ENCODE assay signal across 8 mouse cellular contexts in the genomic region with DNA sequence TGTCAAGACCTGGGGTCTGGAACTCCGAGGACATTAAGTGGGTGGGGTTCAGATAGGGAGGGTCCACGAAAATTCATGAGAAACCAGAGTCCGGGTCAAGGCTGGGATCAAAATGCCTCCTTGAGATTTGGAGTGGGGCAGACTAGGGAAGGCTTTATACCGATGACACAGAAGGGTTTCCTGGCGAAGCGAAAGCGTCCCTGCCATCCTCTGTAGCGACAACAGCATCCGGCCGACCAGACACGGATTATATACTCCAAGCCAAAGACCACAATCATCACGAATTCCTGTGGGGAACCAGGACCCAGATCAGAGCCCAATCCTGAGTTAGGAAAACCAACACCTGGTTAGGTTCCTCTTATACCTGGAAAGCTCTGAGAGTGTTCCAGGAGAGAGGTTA. TPM values are rescaled to one million over a fixed set of nuclear protein-coding genes. Genes with fewer than 3 reads are reported as not detected.
A peak's percentile ranks its signal among the peaks of the same experiment; 100 is the strongest.
DNase-seq lines count a peak whose midpoint lies in the region; ATAC-seq and TF ChIP-seq lines count a peak whose summit lies in the region.

No protein-coding gene starts in this region.

- peak overlapping the region; percentile 49 for H3K4me3 ChIP-seq in heart, embryonic 13.5 days
- peak overlapping the region; percentile 50 for H3K4me3 ChIP-seq in E14TG2a.4 (replicated peaks; ENCODE audit: low read length)
- H3K4me3 ChIP-seq in hindbrain, embryonic 11.5 days (ENCODE audit: low read depth, low read length), result peak overlapping the region; percentile 31
- H3K4me3 ChIP-seq in liver, postnatal 0 days (ENCODE audit: low read depth, low read length), result peak overlapping the region; percentile 28; the same call in 1 of the 2 replicates

- no peaks in the 10 kb centered on the region for H3K9me3 ChIP-seq in heart, embryonic 13.5 days
- H3K9me3 ChIP-seq in E14TG2a.4 (ENCODE audit: low read length), result no peaks in the 10 kb centered on the region
- no peaks in the 10 kb centered on the region for H3K9me3 ChIP-seq in hindbrain, embryonic 11.5 days (ENCODE audit: control insufficient read depth, low read length)
- H3K9me3 ChIP-seq in liver, postnatal 0 days (ENCODE audit: low read length), result no peaks in the 10 kb centered on the region

- ATAC-seq in heart, embryonic 13.5 days (ENCODE audit: extremely low read depth, insufficient number of reproducible peaks, low FRiP score, low TSS enrichment), result no peak
- ATAC-seq in hindbrain, embryonic 11.5 days (ENCODE audit: low FRiP score), result no peak
- ATAC-seq in liver, postnatal 0 days, result no peak

- no peak for DNase-seq in heart, adult 8-10 months (ENCODE audit: low spot score)
- no peak for DNase-seq in hindbrain, embryonic 11.5 days (ENCODE audit: low spot score)
- no peak for DNase-seq in liver, postnatal 0 days
- DNase-seq in adrenal gland, adult 18-20 months (ENCODE audit: low spot score in 2 of 2), result no peak
- no peak for DNase-seq in thymus, postnatal 14 days
- DNase-seq in cerebellum, adult 11-12 months, result no peak

- peak overlapping the region; percentile 76 for H3K4me2 ChIP-seq in heart, embryonic 13.5 days
- peak overlapping the region; percentile 63 for H3K4me2 ChIP-seq in hindbrain, embryonic 11.5 days (replicated peaks; ENCODE audit: low read depth, low read length)
- peak overlapping the region; percentile 58 for H3K4me2 ChIP-seq in liver, postnatal 0 days (ENCODE audit: low read depth, low read length)

- H3K9ac ChIP-seq in heart, embryonic 13.5 days, result peak overlapping the region; percentile 57
- H3K9ac ChIP-seq in hindbrain, embryonic 11.5 days (ENCODE audit: low read depth, low read length), result no peak overlapping the region
- no peak overlapping the region for H3K9ac ChIP-seq in liver, postnatal 0 days (replicated peaks)

- no peak overlapping the region for H3K27ac ChIP-seq in heart, embryonic 13.5 days (replicated peaks)
- H3K27ac ChIP-seq in hindbrain, embryonic 11.5 days (ENCODE audit: low read depth, low read length), result no peak overlapping the region
- no peak overlapping the region for H3K27ac ChIP-seq in liver, postnatal 0 days (ENCODE audit: low read depth)

- TF ChIP-seq CTCF in E14TG2a.4 (conservative IDR thresholded peaks at IDR 0.05; ENCODE audit: low read length), result no peak
- TF ChIP-seq CTCF in liver, postnatal 0 days (IDR thresholded peaks at IDR 0.05; ENCODE audit: low read depth), result no peak

- peaks cover 75% of the 10 kb centered on the region for H3K27me3 ChIP-seq in heart, embryonic 13.5 days (replicated peaks)
- H3K27me3 ChIP-seq in E14TG2a.4 (ENCODE audit: insufficient read depth, low read length), result peaks cover 79% of the 10 kb centered on the region
- H3K27me3 ChIP-seq in hindbrain, embryonic 11.5 days (ENCODE audit: control insufficient read depth, insufficient read depth, low read length), result peaks cover 10% of the 10 kb centered on the region; the same call in 1 of the 2 replicates
- peaks cover 27% of the 10 kb centered on the region for H3K27me3 ChIP-seq in liver, postnatal 0 days (ENCODE audit: insufficient read depth, low read length)

- H3K36me3 ChIP-seq in heart, embryonic 13.5 days, result no peaks in the 10 kb centered on the region
- H3K36me3 ChIP-seq in E14TG2a.4 (ENCODE audit: insufficient read depth, low read length), result no peaks in the 10 kb centered on the region
- H3K36me3 ChIP-seq in hindbrain, embryonic 11.5 days (ENCODE audit: control insufficient read depth, insufficient read depth, low read length), result no peaks in the 10 kb centered on the region
- H3K36me3 ChIP-seq in liver, postnatal 0 days (replicated peaks; ENCODE audit: insufficient read depth, low read length), result no peaks in the 10 kb centered on the region

- WGBS in heart, embryonic 13.5 days, result 11% methylated on average over 12 of the region's 12 CpGs
- WGBS in hindbrain, embryonic 11.5 days, result 28% methylated on average over 12 of the region's 12 CpGs
- WGBS in liver, postnatal 0 days (ENCODE audit: insufficient replicate concordance), result 13% methylated on average over 12 of the region's 12 CpGs

- H3K4me1 ChIP-seq in heart, embryonic 13.5 days, result peaks cover 15% of the 10 kb centered on the region
- H3K4me1 ChIP-seq in E14TG2a.4 (replicated peaks; ENCODE audit: low read depth, low read length), result peaks cover 19% of the 10 kb centered on the region
- peaks cover 3% of the 10 kb centered on the region; the same call in 1 of the 2 replicates for H3K4me1 ChIP-seq in hindbrain, embryonic 11.5 days (replicated peaks; ENCODE audit: control insufficient read depth, insufficient read depth, low read length)
- H3K4me1 ChIP-seq in liver, postnatal 0 days (ENCODE audit: insufficient read depth), result peaks cover 8% of the 10 kb centered on the region

- no peak for TF ChIP-seq EP300 in liver, postnatal 0 days (IDR thresholded peaks at IDR 0.05; ENCODE audit: low read depth)

RNA-seq across cellular contexts. Expression of gene Kcnq4, which starts 31.6 kb away (rescaled TPM):
- 0.45 and 0.83 TPM in 2 replicates for polyA plus RNA-seq in heart, embryonic 13.5 days (2015; fragmentation: Nextera tagmentation; extraction: Ambion mirVana)
- total RNA-seq in heart, adult 8-10 months (2022), result 1 to 10 TPM; 1.6 to 2.4 (median 2.2) TPM
- 2.4 and 3.7 TPM in 2 replicates for polyA plus RNA-seq in hindbrain, embryonic 11.5 days (2014; fragmentation: Nextera tagmentation; extraction: Ambion mirVana)
- polyA plus RNA-seq in liver, postnatal 0 days (2015; fragmentation: Nextera tagmentation; extraction: Ambion mirVana), result 0.14 and 0.20 TPM in 2 replicates
- 1 to 10 TPM; 1.5 to 3.1 TPM for total RNA-seq in adrenal gland, adult 18-20 months (2021)

RNA-seq across cellular contexts. Expression of gene Cited4, which starts 50.4 kb away (rescaled TPM):
- 21.8 and 23.7 TPM in 2 replicates for polyA plus RNA-seq in heart, embryonic 13.5 days (2015; fragmentation: Nextera tagmentation; extraction: Ambion mirVana)
- 10 to 100 TPM; 26.2 to 42.1 (median 32.5) TPM for total RNA-seq in heart, adult 8-10 months (2022)
- polyA plus RNA-seq in hindbrain, embryonic 11.5 days (2014; fragmentation: Nextera tagmentation; extraction: Ambion mirVana), result 6.9 and 7.8 TPM in 2 replicates
- polyA plus RNA-seq in liver, postnatal 0 days (2015; fragmentation: Nextera tagmentation; extraction: Ambion mirVana), result 21.2 and 22.9 TPM in 2 replicates
- total RNA-seq in adrenal gland, adult 18-20 months (2021), result 10 to 100 TPM; 15.2 to 24.0 TPM
